Mouse (Mus musculus) testis, adult 2 months (tissue): ENCODE data around the gene Tnnt1.

ENCODE experiments used
- CTCF ChIP-seq: fragments of 200-500 bp; IDR thresholded peaks from 2 replicates; pipeline ENCODE4 v1.5.1; 2012; ENCODE audit warnings: low read depth, mild to moderate bottlenecking, inconsistent platforms, low read length, moderate library complexity; ENCODE audit not compliant: control insufficient read depth, insufficient read depth, insufficient replicate concordance
- POLR2A ChIP-seq: fragments of 200-500 bp; IDR thresholded peaks from 2 replicates; pipeline ENCODE4 v1.6.1; 2012; ENCODE audit warnings: low read depth, mild to moderate bottlenecking, inconsistent platforms, low read length, moderate library complexity; ENCODE audit not compliant: control insufficient read depth

- TF ChIP-seq CTCF (no peak), POLR2A (no peak)
Observed at GRCm38 (mm10) chr7:4500892-4501471, 15.2 kb downstream of the Tnnt1 start.
